Mouse (Mus musculus): ENCODE measurements around the gene Slc16a14.

DNA sequence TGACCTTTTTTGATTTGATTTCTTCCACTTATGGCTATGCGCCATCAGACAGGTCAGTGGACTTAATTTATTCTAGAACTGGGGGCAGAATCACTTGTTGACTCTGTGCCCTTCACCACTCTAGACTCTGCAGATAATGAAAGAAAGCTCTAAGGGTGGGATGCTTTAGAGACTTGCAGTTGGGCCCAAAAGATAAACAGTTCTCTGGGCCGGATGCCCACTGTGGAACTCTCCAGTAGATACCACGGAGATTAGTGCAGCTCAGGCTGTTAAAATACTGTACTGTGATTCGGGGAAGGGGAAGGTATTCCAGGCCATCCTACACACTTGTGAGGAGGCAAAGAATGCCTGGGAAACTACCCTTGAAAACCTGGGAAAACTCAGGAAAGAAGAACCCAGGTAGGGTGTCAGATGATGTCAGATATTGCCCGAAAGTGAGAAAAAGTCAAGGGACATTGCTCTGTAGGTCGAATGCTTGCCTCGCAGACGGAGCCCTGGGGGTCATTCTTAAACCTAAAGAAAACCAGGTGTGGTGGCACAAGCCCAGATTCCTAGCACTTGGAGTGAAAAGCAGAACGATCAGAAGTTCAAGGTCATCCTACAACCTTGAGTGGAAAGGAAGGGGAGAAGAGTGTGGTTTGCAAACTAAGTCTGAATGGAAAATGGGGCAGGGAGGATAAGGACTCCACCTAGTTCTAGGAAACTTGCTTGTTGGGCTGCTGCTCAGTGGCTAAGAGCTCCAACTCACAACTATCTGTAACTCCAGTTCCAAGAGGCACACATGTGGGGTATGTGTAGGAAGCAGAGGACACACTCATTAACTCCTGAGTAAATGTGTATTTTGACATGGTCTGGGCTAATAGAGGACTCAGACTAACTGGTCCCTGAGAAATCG lies 74.3 kb downstream of the Slc16a14 start:
- TF ChIP-seq CHD2 (IDR thresholded peaks at IDR 0.05; ENCODE audit: low read depth, low read length) (peak; percentile 73), HCFC1 (IDR thresholded peaks at IDR 0.05; ENCODE audit: borderline replicate concordance, insufficient read depth, low read length) (no peak), ZC3H11A (IDR thresholded peaks at IDR 0.05; ENCODE audit: borderline replicate concordance, low read depth, low read length) (no peak), MAFK (IDR thresholded peaks at IDR 0.05; ENCODE audit: insufficient read depth, low read depth, low read length) (no peak), ZNF384 (IDR thresholded peaks at IDR 0.05; ENCODE audit: low read depth, low read length) (no peak)
